Mouse (Mus musculus): Measurements from ENCODE around the gene Gopc. TPM values are rescaled to one million over a fixed set of nuclear protein-coding genes. Genes with fewer than 3 reads are reported as not detected.

Gopc gene
- polyA plus RNA-seq, 1 experiment, result 7.9 TPM

DNA sequence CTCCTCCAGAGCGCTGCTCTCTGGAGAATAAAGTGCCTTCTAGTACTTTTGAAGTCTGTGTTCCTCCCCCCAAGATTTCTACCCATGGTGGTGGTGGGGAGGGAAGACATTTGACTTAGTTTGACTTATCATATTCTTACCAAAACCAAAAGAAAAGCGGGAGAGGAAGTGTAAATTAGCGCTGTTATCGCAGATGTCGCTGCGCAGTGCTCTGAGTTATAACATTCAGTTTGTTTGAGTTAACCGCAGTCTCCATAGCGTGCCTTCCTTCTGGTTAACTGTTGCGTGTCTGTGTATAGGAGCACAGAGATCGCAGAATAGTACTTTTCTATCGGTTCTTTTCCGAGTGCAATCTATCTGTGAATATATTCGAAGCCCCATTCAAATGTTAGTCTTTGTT, 23.2 kb upstream of the Gopc start:
- no peaks in the 10 kb centered on the region for H3K36me3 ChIP-seq (ENCODE audit: control insufficient read depth, insufficient read depth)
- H3K27me3 ChIP-seq (ENCODE audit: control insufficient read depth, insufficient read depth, insufficient read length), result peaks cover 4% of the 10 kb centered on the region
- TF ChIP-seq USF1 (IDR thresholded peaks at IDR 0.05; ENCODE audit: low read depth) (no peak), SRF (IDR thresholded peaks at IDR 0.05; ENCODE audit: control insufficient read depth, insufficient read length, low read depth) (no peak)
- no peak overlapping the region for H3K4me2 ChIP-seq (ENCODE audit: low read depth)
- no peaks in the 10 kb centered on the region for H3K79me2 ChIP-seq (ENCODE audit: control insufficient read depth, insufficient read depth)
- no peak overlapping the region for H3ac ChIP-seq (ENCODE audit: control insufficient read depth, insufficient read length)
- no peak overlapping the region for H3K4me3 ChIP-seq

DNA sequence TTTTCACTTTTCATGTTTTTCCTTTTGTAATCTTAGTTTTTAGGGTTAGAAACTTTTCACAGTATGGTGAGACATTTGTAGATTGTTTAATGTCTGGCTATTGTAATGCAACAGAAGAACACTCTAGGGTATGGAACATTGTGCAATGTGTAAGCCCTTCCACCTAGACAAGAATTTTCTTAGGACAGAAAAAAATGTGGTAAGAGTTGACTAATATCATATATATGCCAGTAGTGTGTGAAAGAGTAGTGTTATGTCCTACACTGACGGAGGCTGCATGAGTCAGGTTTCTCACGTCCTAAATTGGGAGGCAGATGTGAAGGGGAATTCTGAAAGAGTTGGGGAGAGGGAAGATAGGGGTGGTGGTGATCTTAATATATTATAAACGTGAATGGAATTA, 17.8 kb upstream of the Gopc start:
- H3K79me2 ChIP-seq (ENCODE audit: control insufficient read depth, insufficient read depth), result no peaks in the 10 kb centered on the region
- H3K4me3 ChIP-seq, result no peak overlapping the region
- TF ChIP-seq CEBPB (IDR thresholded peaks at IDR 0.05; ENCODE audit: insufficient read depth, poor library complexity, severe bottlenecking) (peak; percentile 78; the same call in 1 of the 2 replicates), E2F4 (IDR thresholded peaks at IDR 0.05; ENCODE audit: insufficient read depth) (no peak)

DNA sequence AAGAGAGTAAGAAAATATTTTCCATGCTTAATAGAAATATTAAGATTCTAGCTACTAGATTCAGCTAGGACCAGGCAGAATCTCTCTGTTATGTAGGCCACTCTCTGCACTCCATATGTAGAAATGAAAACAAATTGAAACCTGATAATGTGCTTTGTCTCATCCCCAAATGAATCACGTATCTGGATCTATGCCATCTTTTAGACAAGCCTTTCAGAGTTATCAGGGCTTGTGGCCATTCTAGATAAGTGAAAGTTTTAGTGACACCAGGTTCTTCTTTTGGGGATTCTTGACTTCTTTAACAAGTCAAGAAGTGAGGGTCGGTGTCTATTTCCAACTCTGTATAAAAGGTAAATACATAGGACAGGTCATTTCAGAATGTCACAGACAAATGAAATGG, 16.8 kb upstream of the Gopc start:
- Histone ChIP-seq H3K27me3 (ENCODE audit: control insufficient read depth, insufficient read depth, insufficient read length) (no peaks in the 10 kb centered on the region), H3ac (ENCODE audit: control insufficient read depth, insufficient read length) (no peak overlapping the region), H3K4me2 (ENCODE audit: low read depth) (peak overlapping the region; percentile 54), H3K79me2 (ENCODE audit: control insufficient read depth, insufficient read depth) (no peaks in the 10 kb centered on the region), H3K36me3 (ENCODE audit: control insufficient read depth, insufficient read depth) (no peaks in the 10 kb centered on the region), H3K4me3 (no peak overlapping the region)
- TF ChIP-seq MYOG (IDR thresholded peaks at IDR 0.05; ENCODE audit: control insufficient read depth in 1 of 3, insufficient read depth in 1 of 3, insufficient read length in 2 of 3, low read depth in 2 of 3) (no peak), POLR2A (IDR thresholded peaks at IDR 0.05; ENCODE audit: insufficient read length, low read depth) (no peak), TCF3 (IDR thresholded peaks at IDR 0.05; ENCODE audit: insufficient read length, low read depth) (no peak), POLR2AphosphoS2 (IDR thresholded peaks at IDR 0.05; ENCODE audit: insufficient read length, low read depth) (no peak), REST (IDR thresholded peaks at IDR 0.05; ENCODE audit: insufficient read depth, insufficient read length) (no peak), E2F4 (IDR thresholded peaks at IDR 0.05; ENCODE audit: insufficient read depth) (no peak), USF1 (IDR thresholded peaks at IDR 0.05; ENCODE audit: low read depth) (no peak), SRF (IDR thresholded peaks at IDR 0.05; ENCODE audit: control insufficient read depth, insufficient read length, low read depth) (no peak), TCF12 (IDR thresholded peaks at IDR 0.05; ENCODE audit: insufficient read depth, poor library complexity, severe bottlenecking) (no peak), MYOD1 (IDR thresholded peaks at IDR 0.05; ENCODE audit: control insufficient read depth in 1 of 3, insufficient read length in 2 of 3, low read depth in 2 of 3) (no peak), MAX (IDR thresholded peaks at IDR 0.05; ENCODE audit: low read depth) (no peak), CEBPB (IDR thresholded peaks at IDR 0.05; ENCODE audit: insufficient read depth, poor library complexity, severe bottlenecking) (no peak)

More for the DNA sequence above, 17.8 kb upstream of the Gopc start:
- H3K27me3 ChIP-seq (ENCODE audit: control insufficient read depth, insufficient read depth, insufficient read length), result no peaks in the 10 kb centered on the region
- no peaks in the 10 kb centered on the region for H3K36me3 ChIP-seq (ENCODE audit: control insufficient read depth, insufficient read depth)
- H3ac ChIP-seq (ENCODE audit: control insufficient read depth, insufficient read length), result no peak overlapping the region
- H3K4me2 ChIP-seq (ENCODE audit: low read depth), result no peak overlapping the region

DNA sequence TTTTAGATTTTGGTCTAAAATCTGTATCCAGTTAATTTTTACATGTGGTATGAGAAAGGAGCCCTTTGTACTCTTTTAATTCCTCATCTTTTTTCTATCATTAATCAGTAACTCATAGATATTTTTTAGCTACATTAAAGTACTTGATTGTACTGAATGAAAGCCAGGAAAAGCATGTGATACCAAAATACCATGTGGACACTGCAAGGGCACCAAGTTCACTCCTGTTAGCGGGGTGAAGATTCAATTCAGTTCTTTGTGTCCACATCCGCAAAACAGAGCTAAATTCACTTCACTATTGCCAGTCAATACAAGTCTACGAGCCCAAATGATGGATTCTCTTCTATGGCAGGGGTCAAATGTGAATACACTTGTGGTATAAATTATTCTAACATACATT, 14.7 kb upstream of the Gopc start:
- no peaks in the 10 kb centered on the region for H3K79me2 ChIP-seq (ENCODE audit: control insufficient read depth, insufficient read depth)
- H3ac ChIP-seq (ENCODE audit: control insufficient read depth, insufficient read length), result no peak overlapping the region
- no peaks in the 10 kb centered on the region for H3K27me3 ChIP-seq (ENCODE audit: control insufficient read depth, insufficient read depth, insufficient read length)
- no peak overlapping the region for H3K4me2 ChIP-seq (ENCODE audit: low read depth)
- no peaks in the 10 kb centered on the region for H3K36me3 ChIP-seq (ENCODE audit: control insufficient read depth, insufficient read depth)
- no peak for TF ChIP-seq POLR2A (IDR thresholded peaks at IDR 0.05; ENCODE audit: insufficient read length, low read depth)
- TF ChIP-seq MYOG (IDR thresholded peaks at IDR 0.05; ENCODE audit: control insufficient read depth in 1 of 3, insufficient read depth in 1 of 3, insufficient read length in 2 of 3, low read depth in 2 of 3), result no peak
- no peak for TF ChIP-seq MYOD1 (IDR thresholded peaks at IDR 0.05; ENCODE audit: control insufficient read depth in 1 of 3, insufficient read length in 2 of 3, low read depth in 2 of 3)
- no peak for TF ChIP-seq USF1 (IDR thresholded peaks at IDR 0.05; ENCODE audit: low read depth)
- no peak for TF ChIP-seq SRF (IDR thresholded peaks at IDR 0.05; ENCODE audit: control insufficient read depth, insufficient read length, low read depth)
- no peak for TF ChIP-seq REST (IDR thresholded peaks at IDR 0.05; ENCODE audit: insufficient read depth, insufficient read length)
- no peak for TF ChIP-seq MAX (IDR thresholded peaks at IDR 0.05; ENCODE audit: low read depth)
- TF ChIP-seq TCF12 (IDR thresholded peaks at IDR 0.05; ENCODE audit: insufficient read depth, poor library complexity, severe bottlenecking), result no peak
- TF ChIP-seq CEBPB (IDR thresholded peaks at IDR 0.05; ENCODE audit: insufficient read depth, poor library complexity, severe bottlenecking), result no peak
- TF ChIP-seq POLR2AphosphoS2 (IDR thresholded peaks at IDR 0.05; ENCODE audit: insufficient read length, low read depth), result no peak
- no peak for TF ChIP-seq TCF3 (IDR thresholded peaks at IDR 0.05; ENCODE audit: insufficient read length, low read depth)
- no peak for TF ChIP-seq E2F4 (IDR thresholded peaks at IDR 0.05; ENCODE audit: insufficient read depth)
- no peak overlapping the region for H3K4me3 ChIP-seq

DNA sequence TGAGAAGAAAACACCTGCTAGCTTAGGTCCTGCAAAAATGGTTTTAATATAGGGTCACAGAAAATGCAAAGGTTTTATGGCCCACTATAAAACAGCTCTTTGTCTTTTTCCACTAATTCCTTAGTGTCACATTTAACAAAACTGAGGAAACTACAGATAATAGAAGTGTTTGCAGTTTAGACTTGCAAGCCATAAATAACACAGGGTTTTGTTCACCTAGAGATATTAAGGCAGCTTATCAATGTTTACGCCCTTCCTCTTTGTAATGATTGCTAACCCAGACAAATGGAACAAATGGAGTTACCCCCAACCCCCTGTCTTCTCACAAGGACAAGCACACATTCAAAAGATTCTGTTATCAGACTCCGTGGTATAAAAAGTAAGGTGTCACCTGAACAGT, 9.3 kb upstream of the Gopc start:
- Histone ChIP-seq H3ac (ENCODE audit: control insufficient read depth, insufficient read length) (no peak overlapping the region), H3K27me3 (ENCODE audit: control insufficient read depth, insufficient read depth, insufficient read length) (no peaks in the 10 kb centered on the region), H3K36me3 (ENCODE audit: control insufficient read depth, insufficient read depth) (no peaks in the 10 kb centered on the region), H3K79me2 (ENCODE audit: control insufficient read depth, insufficient read depth) (no peaks in the 10 kb centered on the region), H3K4me3 (no peak overlapping the region), H3K4me2 (ENCODE audit: low read depth) (no peak overlapping the region)
- TF ChIP-seq USF1 (IDR thresholded peaks at IDR 0.05; ENCODE audit: low read depth) (no peak), MYOD1 (IDR thresholded peaks at IDR 0.05; ENCODE audit: control insufficient read depth in 1 of 3, insufficient read length in 2 of 3, low read depth in 2 of 3) (no peak), MAX (IDR thresholded peaks at IDR 0.05; ENCODE audit: low read depth) (no peak), POLR2A (IDR thresholded peaks at IDR 0.05; ENCODE audit: insufficient read length, low read depth) (no peak), POLR2AphosphoS2 (IDR thresholded peaks at IDR 0.05; ENCODE audit: insufficient read length, low read depth) (no peak), E2F4 (IDR thresholded peaks at IDR 0.05; ENCODE audit: insufficient read depth) (no peak), TCF12 (IDR thresholded peaks at IDR 0.05; ENCODE audit: insufficient read depth, poor library complexity, severe bottlenecking) (no peak), MYOG (IDR thresholded peaks at IDR 0.05; ENCODE audit: control insufficient read depth in 1 of 3, insufficient read depth in 1 of 3, insufficient read length in 2 of 3, low read depth in 2 of 3) (no peak), SRF (IDR thresholded peaks at IDR 0.05; ENCODE audit: control insufficient read depth, insufficient read length, low read depth) (no peak), REST (IDR thresholded peaks at IDR 0.05; ENCODE audit: insufficient read depth, insufficient read length) (no peak), CEBPB (IDR thresholded peaks at IDR 0.05; ENCODE audit: insufficient read depth, poor library complexity, severe bottlenecking) (no peak), TCF3 (IDR thresholded peaks at IDR 0.05; ENCODE audit: insufficient read length, low read depth) (no peak)

Measured in myocyte (in vitro differentiated cells).